Mouse (Mus musculus) cerebellum, adult 2 months (tissue): ENCODE measurements at regions not wholly inside any gene's neighbourhood (a gene's known extent, or its start where the extent isn't known, plus 50 kb on each side); places are given as distances from the start of the nearest gene placed in this dataset.
"Not testable (repeated sequence)": the region's sequence is repeated elsewhere in the genome, so short reads cannot be mapped to it uniquely, and the experiment has no call there.

Experiments used
- DNase-seq, 2 experiments: peaks; one replicate each; pipeline ENCODE4 v3.0.0; 2021
- H3K27ac ChIP-seq: fragments of 200-500 bp; 2 replicates; pipeline ENCODE4 v1.5.1; 2012; ENCODE audit warnings: low read length, control low read depth, inconsistent platforms; ENCODE audit not compliant: insufficient read depth
- H3K27me3 ChIP-seq: fragments of 200-500 bp; 2 replicates; pipeline ENCODE4 v1.6.1; 2012; ENCODE audit warnings: inconsistent platforms, mild to moderate bottlenecking, low read length, moderate library complexity; ENCODE audit not compliant: control insufficient read depth, insufficient read depth
- H3K4me1 ChIP-seq: fragments of 200-500 bp; 2 replicates; pipeline ENCODE4 v1.6.1; 2011; ENCODE audit warnings: low read length; ENCODE audit not compliant: control insufficient read depth, insufficient read depth
- H3K4me3 ChIP-seq: fragments of 200-500 bp; replicated peaks from 2 replicates; pipeline ENCODE3; 2011; ENCODE audit warnings: mild to moderate bottlenecking, low read depth, low read length, control low read depth; ENCODE audit not compliant: insufficient read depth
- CTCF ChIP-seq: fragments of 200-500 bp; IDR thresholded peaks from 2 replicates; pipeline ENCODE4 v1.5.1; 2011; ENCODE audit warnings: low read depth, mild to moderate bottlenecking, control low read depth, low read length, moderate library complexity, borderline replicate concordance; ENCODE audit not compliant: insufficient read depth
- POLR2A ChIP-seq: fragments of 200-500 bp; IDR thresholded peaks from 2 replicates; pipeline ENCODE4 v1.6.1; 2011; ENCODE audit warnings: low read length, control low read depth, borderline replicate concordance; ENCODE audit not compliant: insufficient read depth
- WGBS: fragments of 180-500 bp; shearing (Covaris S2); methylation state at CpG from one replicate; pipeline ENCODE4 v1.1.7; 2018; 5-methylcytosine and 5-hydroxymethylcytosine counted together

DNA sequence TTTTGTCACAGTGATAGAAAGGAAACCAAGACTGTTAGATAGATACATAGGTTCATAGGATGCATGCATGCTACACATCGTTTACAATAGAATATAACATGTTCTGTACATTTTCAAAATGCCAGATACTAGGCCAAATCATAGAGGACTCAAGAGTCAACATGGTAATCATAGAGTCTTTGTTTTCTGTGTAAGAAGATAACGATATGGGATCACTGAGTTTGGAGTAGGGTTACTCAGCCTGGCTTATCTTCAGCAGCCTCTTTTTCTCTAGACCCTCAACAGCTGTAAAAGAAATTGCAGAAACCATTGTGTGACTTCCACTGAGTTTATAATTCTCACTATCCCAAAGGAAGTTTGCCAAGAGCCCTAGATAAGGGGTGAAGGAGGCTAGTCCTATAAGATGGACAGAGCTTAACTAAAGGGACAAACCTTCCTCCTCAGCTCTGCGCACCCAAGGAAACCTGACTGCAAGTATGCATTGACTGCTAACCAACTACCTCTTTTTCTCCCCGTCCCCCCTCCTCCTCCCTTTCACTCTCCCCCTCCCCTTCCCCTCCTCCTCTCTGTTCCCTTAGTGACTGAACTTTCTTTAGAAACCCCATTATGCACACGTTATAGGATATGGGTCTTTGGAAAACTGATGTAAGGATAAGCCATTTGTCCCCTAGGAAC, 160.8 kb downstream of the Stard3nl start:
- no peak overlapping the region for H3K27ac ChIP-seq
- TF ChIP-seq POLR2A, result no peak
- no peak for TF ChIP-seq CTCF
- H3K4me3 ChIP-seq, result no peak overlapping the region
- no peak for DNase-seq
- 74% methylated on average over 5 of the region's 5 CpGs for WGBS
- no peaks in the 10 kb centered on the region for H3K27me3 ChIP-seq
- H3K4me1 ChIP-seq, result no peaks in the 10 kb centered on the region

DNA sequence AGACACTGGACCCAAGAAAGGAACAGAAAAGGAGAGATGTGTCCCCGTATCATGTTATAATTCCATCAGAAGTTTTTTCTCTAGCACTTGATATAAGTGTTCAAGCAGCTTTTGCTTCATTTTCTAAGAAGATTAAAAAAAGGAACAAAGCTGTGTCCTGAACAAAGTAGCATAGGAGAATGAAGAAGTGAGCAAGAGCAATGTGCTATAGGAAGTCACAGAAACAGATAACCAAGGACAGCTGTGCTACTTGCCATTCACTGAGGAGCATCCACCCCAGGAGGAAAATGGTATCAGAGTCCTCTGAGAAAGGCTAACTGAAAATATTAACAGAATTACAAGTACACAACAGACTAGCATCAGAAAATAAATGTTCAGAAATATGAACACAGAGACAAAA, 175.6 kb downstream of the Stard3nl start:
- not testable (repeated sequence) for H3K4me1 ChIP-seq, H3K4me3 ChIP-seq, DNase-seq, H3K27ac ChIP-seq, H3K27me3 ChIP-seq
- 30% methylated on average over 1 of the region's 1 CpGs for WGBS

DNA sequence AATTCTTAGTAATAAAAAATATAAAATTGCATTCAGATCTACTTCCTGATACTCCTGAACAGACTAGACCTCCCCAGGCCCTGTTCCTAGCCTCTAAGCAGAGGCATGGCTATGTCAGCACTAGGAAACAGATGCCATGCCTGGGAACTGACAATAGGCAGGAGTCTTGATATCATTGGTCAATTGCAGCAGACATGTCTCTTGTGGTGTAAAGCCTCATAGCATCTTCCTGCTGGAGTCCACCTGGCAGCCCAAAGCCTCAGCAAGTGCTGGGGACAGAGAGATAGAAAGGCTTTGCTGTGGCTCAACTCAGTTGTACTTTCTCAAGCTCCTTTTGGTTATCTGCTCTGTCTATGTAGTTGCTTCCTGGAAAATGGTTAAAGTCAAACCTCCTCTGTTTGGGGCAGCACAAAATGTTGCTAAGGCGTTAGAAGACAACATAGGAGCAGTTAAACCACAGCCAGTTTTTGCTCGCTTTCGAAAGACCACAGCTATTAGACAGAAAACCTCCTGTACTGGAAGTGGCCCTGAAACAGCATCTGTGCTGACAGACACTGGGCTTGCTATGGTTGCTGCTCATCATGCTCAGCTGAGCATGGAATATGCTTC, 176.1 kb downstream of the Stard3nl start:
- not testable (repeated sequence) for H3K27ac ChIP-seq, DNase-seq, H3K27me3 ChIP-seq, H3K4me3 ChIP-seq, H3K4me1 ChIP-seq
- WGBS, result 26% methylated on average over 3 of the region's 3 CpGs

DNA sequence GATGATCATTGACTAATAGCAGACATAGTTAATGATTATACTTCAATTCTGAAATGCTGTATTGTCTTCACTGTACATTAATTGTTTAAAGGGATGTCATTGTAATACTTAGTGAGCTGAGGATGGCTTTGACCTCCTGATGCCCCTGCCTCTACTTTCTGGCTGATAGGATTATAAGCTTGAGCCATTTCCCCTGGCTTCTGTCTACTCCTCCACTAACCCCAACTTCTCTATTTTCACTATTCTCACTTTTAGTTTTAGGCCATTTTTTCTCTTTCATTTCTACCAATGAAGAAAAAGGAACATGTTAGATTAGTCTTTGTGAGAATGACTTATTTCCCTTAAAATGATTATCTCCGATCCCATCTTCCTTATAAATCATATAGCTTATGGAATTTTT, 190.9 kb downstream of the Stard3nl start:
- TF ChIP-seq CTCF (no peak), POLR2A (no peak)
- WGBS, result 100% methylated on average over 1 of the region's 1 CpGs
- DNase-seq, result no peak
- no peak overlapping the region for H3K27ac ChIP-seq
- no peaks in the 10 kb centered on the region for H3K27me3 ChIP-seq
- H3K4me1 ChIP-seq, result no peaks in the 10 kb centered on the region
- no peak overlapping the region for H3K4me3 ChIP-seq

DNA sequence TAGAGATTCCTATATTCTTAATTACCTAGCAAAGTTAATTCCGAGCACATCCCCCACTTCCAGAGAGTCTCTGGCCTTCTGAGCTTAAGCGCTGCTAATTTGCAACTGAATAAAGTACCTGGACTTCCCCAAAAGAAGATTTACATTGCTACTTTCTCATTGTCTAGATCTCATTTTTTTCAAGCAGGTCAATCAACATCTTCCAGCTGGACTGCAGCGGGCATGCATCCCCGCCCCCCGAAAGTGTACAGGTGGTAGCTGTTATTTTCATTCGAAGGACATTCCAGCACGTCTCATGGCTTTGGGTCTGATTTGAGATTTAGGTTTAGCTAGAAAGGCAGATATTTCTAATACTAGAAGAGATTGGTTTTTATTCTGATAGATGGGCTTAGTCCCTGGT, 193.3 kb downstream of the Stard3nl start:
- H3K27me3 ChIP-seq, H3K27ac ChIP-seq, DNase-seq, H3K4me3 ChIP-seq, H3K4me1 ChIP-seq: not testable (repeated sequence)
- WGBS, result 91% methylated on average over 7 of the region's 7 CpGs
